Mouse (Mus musculus) thymus, postnatal 4 days (tissue): ENCODE measurements around the gene Scube1.

ENCODE experiments used
- DNase-seq: peaks from one replicate; pipeline ENCODE4 v3.0.0; 2021

Gene Scube1

GRCm38 (mm10) chr15:83664722-83665121 is 60.1 kb downstream of the Scube1 start:
- DNase-seq: peak; percentile 25

- no peak for DNase-seq
Observed at GRCm38 (mm10) chr15:83663066-83663465, 61.8 kb downstream of the Scube1 start.

GRCm38 (mm10) chr15:83662106-83662505 is 62.7 kb downstream of the Scube1 start:
- DNase-seq: no peak

GRCm38 (mm10) chr15:83642518-83642917 is 82.3 kb downstream of the Scube1 start:
- DNase-seq: no peak

GRCm38 (mm10) chr15:83640208-83640607 is 84.6 kb downstream of the Scube1 start:
- DNase-seq: no peak

- DNase-seq: no peak
Observed at GRCm38 (mm10) chr15:83639160-83639559, 85.7 kb downstream of the Scube1 start.

GRCm38 (mm10) chr15:83638196-83638899 is 86.5 kb downstream of the Scube1 start:
- DNase-seq: no peak

- no peak for DNase-seq
Observed at GRCm38 (mm10) chr15:83636759-83637158, 88.1 kb downstream of the Scube1 start.

- no peak for DNase-seq
Observed at GRCm38 (mm10) chr15:83635251-83635650, 89.6 kb downstream of the Scube1 start.

GRCm38 (mm10) chr15:83634076-83634475 is 90.7 kb downstream of the Scube1 start:
- no peak for DNase-seq

- no peak for DNase-seq
Observed at GRCm38 (mm10) chr15:83631071-83631470, 93.8 kb downstream of the Scube1 start.

- DNase-seq: no peak
Observed at GRCm38 (mm10) chr15:83629716-83630115, 95.1 kb downstream of the Scube1 start.

- no peak for DNase-seq
Observed at GRCm38 (mm10) chr15:83626142-83626645, 98.6 kb downstream of the Scube1 start.

GRCm38 (mm10) chr15:83615245-83615644 is 109.6 kb downstream of the Scube1 start:
- no peak for DNase-seq

GRCm38 (mm10) chr15:83607115-83607802 is 117.6 kb downstream of the Scube1 start:
- peak; percentile 85 for DNase-seq

GRCm38 (mm10) chr15:83606700-83607099 is 118.1 kb downstream of the Scube1 start:
- no peak for DNase-seq

- no peak for DNase-seq
Observed at GRCm38 (mm10) chr15:83606216-83606615, 118.6 kb downstream of the Scube1 start.

GRCm38 (mm10) chr15:83603426-83603825 is 121.4 kb downstream of the Scube1 start:
- DNase-seq: peak; percentile 60

GRCm38 (mm10) chr15:83603046-83603396 is 121.8 kb downstream of the Scube1 start:
- peak; percentile 83 for DNase-seq

- peak; percentile 77 for DNase-seq
Observed at GRCm38 (mm10) chr15:83602372-83603045, 122.3 kb downstream of the Scube1 start.

GRCm38 (mm10) chr15:83601185-83601584 is 123.6 kb downstream of the Scube1 start:
- peak; percentile 65 for DNase-seq

GRCm38 (mm10) chr15:83596833-83597232 is 128.0 kb downstream of the Scube1 start:
- DNase-seq: no peak

- DNase-seq: no peak
Observed at GRCm38 (mm10) chr15:83595364-83595711, 129.5 kb downstream of the Scube1 start.
